Mouse (Mus musculus): ENCODE data around the gene Cers5. TPM values are rescaled to one million over a fixed set of nuclear protein-coding genes. Genes with fewer than 3 reads are reported as not detected.

Cers5 gene
- total RNA-seq, 2 experiments from 2014 or later: 28.4 to 29.9 TPM

DNA sequence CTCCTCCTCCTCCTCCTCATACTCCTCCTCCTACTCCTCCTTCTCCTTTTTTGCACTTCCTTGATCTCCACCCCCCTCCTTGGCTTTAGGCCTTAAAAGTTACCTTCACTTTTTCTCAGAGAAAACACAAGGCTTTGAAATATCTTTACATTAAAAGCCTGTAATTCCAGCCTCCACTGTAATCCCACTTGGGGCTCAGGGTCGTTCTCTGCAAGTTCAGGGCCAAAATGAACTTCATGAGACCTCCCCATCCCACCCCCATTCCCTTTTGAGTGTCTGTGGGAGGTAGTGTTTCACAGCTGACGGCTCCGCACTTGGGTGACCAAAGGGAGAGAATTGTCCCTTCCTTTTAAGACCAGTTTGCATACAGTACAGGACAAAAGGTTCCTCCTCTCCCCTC, 240 bp upstream of the Cers5 start:
- TF ChIP-seq CTCF (conservative IDR thresholded peaks at IDR 0.05): no peak
- H3K27ac ChIP-seq: no peak overlapping the region
- no peak overlapping the region for H3K4me3 ChIP-seq
- no peak for DNase-seq (ENCODE audit: low spot score in 2 of 2)

DNA sequence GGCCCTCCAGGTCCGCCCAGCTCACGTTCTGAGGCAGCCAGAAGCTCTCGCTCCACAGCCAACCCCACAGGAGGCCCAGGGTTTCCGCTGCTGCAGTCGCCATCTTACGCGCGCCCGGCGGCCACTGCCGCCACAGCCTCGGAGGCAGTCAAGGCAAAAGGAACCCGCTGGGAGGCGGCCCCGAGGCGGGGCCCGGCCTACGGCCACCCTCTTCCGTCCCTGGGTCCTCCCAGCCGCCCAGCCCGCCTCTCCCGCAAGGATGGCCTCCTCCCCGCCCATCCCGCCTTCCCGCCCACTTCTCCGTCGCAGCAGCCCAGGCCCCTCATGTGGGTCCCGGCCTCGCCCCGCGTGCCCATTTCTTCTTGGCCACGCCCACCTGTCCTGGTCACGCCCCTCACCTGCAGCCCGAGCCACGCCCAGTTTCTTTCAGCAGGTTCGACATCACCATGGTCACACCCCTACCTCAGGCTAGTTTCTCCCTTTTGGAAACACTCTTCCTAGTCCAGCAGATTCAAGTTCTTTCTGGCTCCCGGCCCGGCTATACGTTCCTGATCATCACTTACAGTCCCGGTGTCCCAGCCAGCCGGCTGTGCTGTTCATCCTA, 306 bp downstream of the Cers5 start:
- peak; percentile 82 to 83 for DNase-seq (ENCODE audit: low spot score in 2 of 2)
- TF ChIP-seq CTCF (conservative IDR thresholded peaks at IDR 0.05): peak; percentile 59
- H3K4me3 ChIP-seq: peak overlapping the region; percentile 92
- peak overlapping the region; percentile 93 for H3K27ac ChIP-seq

- no peak for TF ChIP-seq CTCF (conservative IDR thresholded peaks at IDR 0.05)
- H3K27ac ChIP-seq: peak overlapping the region; percentile 93
- peak; percentile 26 to 41 for DNase-seq (ENCODE audit: low spot score in 2 of 2)
- peak overlapping the region; percentile 92 for H3K4me3 ChIP-seq
These were observed 946 bp downstream of the Cers5 start for GRCm38 (mm10) chr15:99771601-99772276.

DNA sequence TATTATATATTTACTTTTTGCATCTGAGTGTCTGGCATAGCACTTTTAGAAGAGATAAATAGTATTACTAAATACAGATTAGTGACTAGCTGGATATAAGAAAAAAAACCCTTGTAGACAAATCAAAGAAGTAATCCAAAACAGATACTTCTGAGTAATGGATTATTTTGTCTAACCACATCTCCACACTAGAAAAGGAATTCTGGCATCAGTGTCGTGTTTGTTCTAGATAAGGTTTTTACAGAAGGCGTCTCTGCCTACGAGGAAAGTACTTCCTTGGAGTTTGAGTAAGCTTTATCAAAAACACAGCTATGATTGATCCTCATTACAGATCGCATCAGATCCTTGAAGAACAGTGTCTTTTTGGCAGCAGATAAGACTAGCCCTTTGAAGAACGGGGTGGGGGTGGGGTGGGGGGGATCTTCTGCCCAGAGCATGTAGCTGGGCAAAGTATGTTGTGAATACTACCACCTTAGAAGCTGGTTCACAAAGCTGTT, 1.6 kb downstream of the Cers5 start:
- H3K27ac ChIP-seq: peak overlapping the region; percentile 93
- DNase-seq (ENCODE audit: low spot score in 2 of 2): no peak
- TF ChIP-seq CTCF (conservative IDR thresholded peaks at IDR 0.05): no peak
- peak overlapping the region; percentile 92 for H3K4me3 ChIP-seq

GRCm38 (mm10) chr15:99768761-99769160, 3.9 kb downstream of the Cers5 start:
- TF ChIP-seq CTCF (conservative IDR thresholded peaks at IDR 0.05): no peak
- no peak for DNase-seq (ENCODE audit: low spot score in 2 of 2)
- Histone ChIP-seq H3K27ac (no peak overlapping the region), H3K4me3 (no peak overlapping the region)

DNA sequence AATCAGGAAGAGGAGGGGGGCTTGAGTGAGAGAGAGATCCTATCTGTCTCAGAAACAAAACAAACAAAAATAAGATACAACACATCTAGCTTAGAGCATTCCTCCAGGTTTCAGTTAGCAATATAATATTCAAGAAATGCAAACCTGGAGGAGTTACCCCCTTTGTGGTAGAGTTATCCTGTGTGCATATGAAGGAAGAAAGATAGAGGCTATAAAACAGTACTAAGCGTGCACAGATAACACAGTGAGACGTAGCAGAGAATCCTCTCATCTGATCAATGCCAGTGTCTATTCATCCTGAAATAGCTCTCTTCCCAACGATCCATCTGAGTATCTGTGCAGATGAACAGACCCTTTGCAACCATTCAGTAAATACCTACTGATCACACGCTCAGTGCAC, 5.2 kb downstream of the Cers5 start:
- Histone ChIP-seq H3K27ac (no peak overlapping the region), H3K4me3 (no peak overlapping the region)
- DNase-seq (ENCODE audit: low spot score in 2 of 2): no peak
- no peak for TF ChIP-seq CTCF (conservative IDR thresholded peaks at IDR 0.05)

DNA sequence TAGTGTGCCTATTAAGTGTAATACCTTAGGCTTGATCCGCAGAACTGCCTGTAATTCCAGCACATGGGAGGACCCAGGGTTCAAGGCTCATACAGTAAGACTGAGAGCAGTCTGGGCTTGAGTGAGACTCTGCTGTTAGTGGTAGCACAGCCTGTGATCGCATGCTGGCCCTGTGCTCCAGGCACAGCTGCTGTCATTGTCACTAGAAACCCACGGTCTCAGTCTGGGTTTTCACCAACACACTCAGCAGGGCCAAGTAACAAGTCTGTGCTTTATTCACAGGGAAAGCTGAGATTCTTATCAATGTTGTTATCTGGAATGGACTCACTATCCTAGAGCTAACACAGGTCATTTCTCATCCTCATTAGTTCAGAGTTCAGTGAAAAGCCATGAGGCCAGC, 18.5 kb downstream of the Cers5 start:
- H3K4me3 ChIP-seq: no peak overlapping the region
- H3K27ac ChIP-seq: peak overlapping the region; percentile 7; the same call in 1 of the 2 replicates
- TF ChIP-seq CTCF (conservative IDR thresholded peaks at IDR 0.05): no peak
- peak; percentile 8 to 36 for DNase-seq (ENCODE audit: low spot score in 2 of 2)

DNA sequence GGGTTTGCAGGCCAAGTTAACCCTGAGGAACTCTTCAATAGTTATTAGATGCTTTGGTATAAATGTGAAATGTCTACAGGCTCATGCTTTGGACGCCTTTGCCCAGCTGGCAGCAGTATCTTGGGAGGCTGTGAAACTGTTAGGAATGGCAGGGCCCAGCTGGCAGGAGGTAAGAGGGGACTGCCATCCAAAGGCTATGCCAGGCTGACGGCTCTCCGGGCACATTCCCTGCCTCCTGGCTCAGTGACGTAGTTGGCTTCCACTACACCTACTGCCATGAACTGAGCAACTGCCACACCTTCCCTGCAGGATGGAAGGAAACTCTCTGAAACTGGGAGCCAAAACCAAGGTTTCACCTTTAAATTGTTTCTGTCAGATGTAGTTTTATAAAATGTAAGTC, 32.5 kb downstream of the Cers5 start:
- no peak for TF ChIP-seq CTCF (conservative IDR thresholded peaks at IDR 0.05)
- Histone ChIP-seq H3K27ac (no peak overlapping the region), H3K4me3 (no peak overlapping the region)
- no peak for DNase-seq (ENCODE audit: low spot score in 2 of 2)

DNA sequence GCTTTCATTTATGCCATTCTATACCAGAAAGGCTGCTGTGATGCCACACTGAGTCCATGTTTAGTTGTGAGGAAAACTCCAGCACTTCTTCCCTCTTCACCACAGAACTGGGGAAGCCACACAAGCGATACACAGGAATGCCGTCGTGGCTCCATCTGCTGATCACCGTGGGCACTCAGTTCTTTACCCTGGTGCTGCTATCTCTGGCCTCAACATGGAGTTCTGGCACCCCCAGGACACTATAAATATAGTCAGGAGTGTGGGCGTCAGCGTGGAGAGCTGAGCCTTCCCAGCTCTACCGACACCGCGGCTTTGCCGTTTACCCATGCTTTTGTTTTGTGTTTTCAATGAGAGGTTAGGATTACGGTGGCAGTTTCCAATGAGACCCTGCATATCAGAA, 36.0 kb downstream of the Cers5 start:
- no peak overlapping the region for H3K4me3 ChIP-seq
- DNase-seq (ENCODE audit: low spot score in 2 of 2): no peak
- no peak for TF ChIP-seq CTCF (conservative IDR thresholded peaks at IDR 0.05)
- H3K27ac ChIP-seq: no peak overlapping the region

DNA sequence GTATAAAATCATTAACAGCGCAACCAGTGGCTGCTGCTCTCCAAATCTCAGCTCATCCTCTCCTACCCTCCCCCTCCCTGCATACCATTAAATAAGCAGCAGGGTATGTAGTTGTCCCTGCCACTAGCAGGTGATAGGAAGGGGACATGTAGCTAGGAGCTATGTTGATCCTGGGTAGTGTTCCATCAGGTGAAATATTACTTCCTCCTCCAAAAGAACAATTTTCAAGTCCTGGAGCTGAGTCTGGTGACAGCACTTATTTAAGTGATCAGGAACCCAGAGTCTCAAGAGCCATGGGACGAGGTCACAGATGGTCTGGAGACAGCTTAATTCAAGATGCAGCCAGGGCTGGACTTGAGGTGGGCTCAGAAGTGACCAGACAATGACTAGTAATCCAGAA, 37.1 kb downstream of the Cers5 start:
- DNase-seq (ENCODE audit: low spot score in 2 of 2): peak; percentile 100
- TF ChIP-seq CTCF (conservative IDR thresholded peaks at IDR 0.05): no peak
- Histone ChIP-seq H3K4me3 (no peak overlapping the region), H3K27ac (peak overlapping the region; percentile 0)

- no peak overlapping the region for H3K4me3 ChIP-seq
- H3K27ac ChIP-seq: no peak overlapping the region
- DNase-seq (ENCODE audit: low spot score in 2 of 2): no peak
- no peak for TF ChIP-seq CTCF (conservative IDR thresholded peaks at IDR 0.05)
These were observed 39.5 kb downstream of the Cers5 start for GRCm38 (mm10) chr15:99733186-99733585.

GRCm38 (mm10) chr15:99731678-99732077, 41.0 kb downstream of the Cers5 start:
- TF ChIP-seq CTCF (conservative IDR thresholded peaks at IDR 0.05): no peak
- Histone ChIP-seq H3K4me3 (no peak overlapping the region), H3K27ac (no peak overlapping the region)
- no peak for DNase-seq (ENCODE audit: low spot score in 2 of 2)

DNA sequence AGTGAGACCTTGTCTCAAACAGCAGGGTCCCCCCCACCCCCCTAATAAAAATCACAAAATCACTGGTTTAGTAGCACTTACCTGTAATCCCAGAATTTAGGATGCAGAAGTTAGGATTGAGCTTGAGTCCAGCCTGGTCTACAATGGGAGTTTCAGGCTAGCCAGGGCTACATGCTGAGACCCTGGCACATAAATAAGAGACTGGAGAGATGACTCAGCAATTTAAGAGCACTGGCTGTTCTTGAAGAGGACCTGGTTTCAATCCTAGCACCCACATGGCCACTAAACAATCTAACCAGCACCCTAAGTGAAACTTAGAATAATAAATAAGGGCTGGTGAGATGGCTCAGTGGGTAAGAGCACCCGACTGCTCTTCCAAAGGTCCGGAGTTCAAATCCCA, 41.5 kb downstream of the Cers5 start:
- H3K4me3 ChIP-seq: no peak overlapping the region
- TF ChIP-seq CTCF (conservative IDR thresholded peaks at IDR 0.05): no peak
- H3K27ac ChIP-seq: no peak overlapping the region
- DNase-seq (ENCODE audit: low spot score in 2 of 2): no peak
